Mouse (Mus musculus) embryo, embryonic 10.5 days (tissue): ENCODE measurements around the gene Lrrc14b.

ENCODE experiments used
- DNase-seq: peaks from one replicate; pipeline ENCODE4 v3.0.0-alpha.2; 2015; ENCODE audit warnings: low spot score

Lrrc14b gene

GRCm38 (mm10) chr13:74363859-74364235 lies at the start of gene Lrrc14b:
TSS of gene Lrrc14b (minus strand) at chr13:74364005.
- no peak for DNase-seq

GRCm38 (mm10) chr13:74399298-74399839 lies 35.6 kb upstream of the Lrrc14b start, which contains the start of gene Ftl1-ps1:
TSS of gene Ftl1-ps1 (plus strand) at chr13:74399694.
- peak; percentile 28 for DNase-seq

GRCm38 (mm10) chr13:74391156-74391555 lies 27.4 kb upstream of the Lrrc14b start:
- DNase-seq = no peak

GRCm38 (mm10) chr13:74390371-74390990 lies 26.7 kb upstream of the Lrrc14b start, which contains the start of gene Zfp72:
TSS of gene Zfp72 (minus strand) at chr13:74390836.
- DNase-seq = peak; percentile 84

DNA sequence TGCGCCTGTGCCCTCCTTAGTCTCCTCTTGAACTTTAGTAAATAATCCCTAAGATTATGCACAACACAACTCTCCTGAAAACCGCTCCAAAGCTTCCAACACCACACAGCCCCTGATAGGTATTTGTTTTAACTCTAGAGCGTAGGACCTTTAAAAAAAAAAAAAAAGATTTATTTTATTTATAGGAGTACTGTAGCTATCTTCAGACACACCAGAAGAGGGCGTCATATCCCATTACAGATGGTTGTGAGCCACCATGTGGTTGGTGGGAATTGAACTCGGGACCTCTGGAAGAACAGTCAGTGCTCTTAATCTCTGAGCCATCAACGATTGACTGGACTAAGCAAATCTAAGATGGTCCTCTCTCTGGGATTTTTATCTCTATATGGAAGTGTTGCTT lies 25.9 kb upstream of the Lrrc14b start:
- DNase-seq = no peak

DNA sequence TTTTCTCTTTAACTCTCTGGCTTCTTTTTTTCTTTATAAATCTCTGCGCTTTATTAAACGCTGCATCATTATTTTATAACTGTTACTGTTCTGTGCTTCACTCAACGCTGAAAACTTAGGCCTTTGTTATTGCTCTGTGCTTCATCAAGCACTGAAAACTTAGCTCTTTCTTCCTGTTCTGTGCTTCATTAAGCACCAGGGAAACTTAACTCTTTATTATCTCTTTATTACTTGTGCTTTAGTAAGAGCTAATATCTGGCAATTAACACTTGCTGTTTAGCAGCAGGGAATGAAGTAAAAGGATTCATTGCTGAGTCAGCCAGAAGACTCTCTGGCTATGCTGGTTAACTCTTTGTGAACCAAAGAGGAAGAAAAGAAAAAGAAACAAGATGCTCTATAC lies 18.5 kb upstream of the Lrrc14b start:
- no peak for DNase-seq

DNA sequence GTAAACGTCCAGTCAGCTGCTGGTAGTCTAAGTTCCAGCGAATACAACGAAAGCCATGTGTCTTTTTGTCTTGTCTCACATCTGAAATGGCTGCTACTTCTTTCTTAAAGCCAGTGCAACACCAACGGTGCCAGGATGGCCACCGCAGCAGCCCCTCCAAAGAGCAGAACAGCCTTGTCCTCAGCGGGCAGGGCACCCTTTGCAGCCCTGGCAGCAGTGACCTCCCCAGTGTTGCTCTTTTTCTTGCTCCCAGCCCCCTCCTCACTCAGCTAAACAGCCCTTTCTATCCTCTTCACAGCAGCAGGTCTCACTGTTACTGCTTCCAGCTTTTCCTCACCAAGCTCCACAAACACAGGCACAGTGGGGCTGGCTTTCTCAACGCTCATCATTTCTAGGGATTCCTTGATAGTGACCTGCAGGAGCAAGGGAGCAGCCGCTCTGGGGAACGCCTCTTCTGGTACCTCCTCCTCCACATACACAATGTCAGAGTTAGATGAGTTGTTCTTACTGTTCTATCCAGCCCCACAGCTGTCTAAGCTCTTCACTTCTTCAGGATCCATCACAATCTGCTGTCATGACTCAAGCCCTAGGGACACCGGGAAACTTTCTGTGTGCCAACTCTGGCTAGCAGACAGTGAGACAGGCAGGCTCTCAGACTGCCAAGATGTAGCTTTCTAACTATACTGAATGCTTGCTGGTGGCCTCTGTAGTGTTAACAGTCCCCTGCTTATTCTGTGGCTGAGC lies 17.9 kb upstream of the Lrrc14b start:
- DNase-seq = no peak

- no peak for DNase-seq
Measured at GRCm38 (mm10) chr13:74363176-74363858, 488 bp downstream of the Lrrc14b start.

DNA sequence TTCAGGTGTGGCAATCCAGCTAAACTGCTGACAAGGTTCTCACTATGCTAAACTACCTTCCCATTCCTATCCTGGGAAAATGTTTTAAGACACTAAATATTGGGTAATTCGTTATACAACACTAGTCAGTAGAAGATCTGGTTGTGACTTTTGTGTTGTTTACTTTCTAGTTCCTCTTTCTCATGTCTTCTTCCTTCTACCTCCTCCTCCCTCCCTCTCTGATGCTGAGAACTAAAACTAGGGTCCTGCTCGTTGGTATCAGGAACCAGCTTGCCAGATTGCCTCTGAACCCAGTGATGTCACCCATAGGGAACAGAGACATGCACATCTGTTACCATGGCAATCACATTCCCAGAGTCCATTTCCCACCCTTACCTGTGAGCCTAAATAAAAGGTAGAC lies 1.6 kb downstream of the Lrrc14b start:
- DNase-seq = no peak

GRCm38 (mm10) chr13:74356491-74356890 lies 7.3 kb downstream of the Lrrc14b start:
- DNase-seq = no peak

- DNase-seq = no peak
Measured at GRCm38 (mm10) chr13:74350435-74350906, 13.3 kb downstream of the Lrrc14b start.

DNA sequence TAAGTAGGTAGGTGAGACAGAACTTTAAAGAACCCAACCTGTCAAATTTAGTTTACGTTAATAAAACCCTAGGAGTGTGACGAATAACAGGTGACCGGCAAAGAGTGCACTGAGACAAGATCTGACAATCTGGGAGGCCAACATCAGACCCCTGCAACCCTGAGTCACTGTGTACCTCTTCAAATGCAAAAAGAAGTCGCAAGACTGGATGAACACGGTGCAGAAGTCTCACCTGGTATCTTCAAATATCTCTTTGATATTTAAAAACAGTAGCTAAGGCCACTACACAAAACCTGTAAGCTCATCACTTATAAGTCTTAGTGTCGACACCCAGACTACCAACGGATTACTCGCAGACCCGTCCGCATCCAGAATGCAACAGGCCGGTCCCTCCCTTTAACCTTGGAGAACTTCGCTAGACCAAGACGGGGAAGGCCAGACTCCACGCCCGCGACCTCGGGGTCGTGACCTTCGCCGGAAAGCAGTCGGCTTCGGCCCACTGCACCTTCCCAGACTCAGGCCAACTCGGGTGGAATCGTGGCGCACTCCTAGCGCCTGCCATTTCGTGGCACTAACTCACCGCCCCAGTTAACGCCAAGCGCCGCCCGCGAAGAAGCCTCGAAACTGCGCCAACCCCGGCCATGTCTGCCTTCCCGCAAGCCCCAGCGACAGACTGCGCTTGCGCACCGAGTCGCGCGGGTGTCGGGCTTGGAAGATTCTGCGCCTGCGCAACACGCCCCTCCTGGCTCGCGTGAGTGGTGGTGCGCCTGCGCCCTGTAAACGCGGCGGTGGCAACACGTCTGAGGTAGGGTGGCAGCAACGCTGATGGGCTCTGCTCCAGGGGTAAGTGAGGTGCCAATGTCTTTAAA lies 14.0 kb downstream of the Lrrc14b start, which contains the start of the genes Sdha and Ccdc127:
Gene Sdha (minus strand): TSS at position 715 of the 869 bp plus-strand sequence.
Gene Ccdc127 (plus strand): TSS at position 744 of the 869 bp plus-strand sequence.
- DNase-seq = peak; percentile 97

DNA sequence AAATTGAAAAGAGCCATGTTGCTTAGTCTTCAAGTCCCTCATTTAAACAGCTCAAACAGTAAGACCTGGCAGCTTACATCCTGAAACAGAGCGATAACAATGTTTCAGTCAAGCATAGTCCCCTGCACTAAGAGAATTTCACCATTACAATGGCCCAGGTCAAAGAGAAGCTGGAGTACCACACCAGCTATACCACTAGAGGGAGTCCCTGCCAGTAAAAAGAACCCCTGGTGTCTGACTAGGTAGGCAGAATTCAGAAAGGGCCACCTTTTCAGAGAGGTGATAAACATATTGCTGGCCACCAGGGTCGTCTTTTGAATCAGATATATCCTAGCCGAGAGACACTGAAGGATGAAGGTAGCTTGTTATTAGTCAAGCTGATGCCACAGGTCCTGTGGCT lies 22.8 kb downstream of the Lrrc14b start:
- peak; percentile 69 for DNase-seq

DNA sequence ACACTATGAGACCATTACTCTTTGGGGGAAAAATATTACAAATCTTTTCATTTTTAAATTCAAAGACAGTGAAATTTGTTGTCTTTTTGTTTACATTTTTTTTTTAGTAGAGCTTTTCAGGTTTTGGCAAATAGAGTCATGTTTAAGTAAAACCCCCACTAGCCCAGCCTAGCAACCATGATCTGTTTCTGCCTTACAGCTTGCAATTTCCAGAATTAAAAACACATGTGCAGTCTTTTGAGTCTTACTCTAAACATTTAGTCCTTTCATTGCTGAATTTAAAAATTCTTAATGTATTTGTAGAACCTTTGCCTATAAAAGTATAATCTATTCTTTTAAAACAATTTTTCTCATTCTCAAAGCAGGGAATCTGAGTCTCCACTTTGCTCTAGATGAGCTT lies 34.5 kb downstream of the Lrrc14b start:
- DNase-seq = no peak

GRCm38 (mm10) chr13:74317170-74317849 lies 46.5 kb downstream of the Lrrc14b start, which contains the start of gene Pdcd6:
TSS of gene Pdcd6 (minus strand) at chr13:74317580.
- peak; percentile 98 for DNase-seq

- no peak for DNase-seq
Measured at GRCm38 (mm10) chr13:74316789-74317169, 47.0 kb downstream of the Lrrc14b start.

- DNase-seq = no peak
Measured at GRCm38 (mm10) chr13:74316386-74316785, 47.4 kb downstream of the Lrrc14b start.

GRCm38 (mm10) chr13:74314616-74315015 lies 49.2 kb downstream of the Lrrc14b start:
- DNase-seq = no peak
